Mouse (Mus musculus) cerebellum, adult 2 months (tissue): Measurements from ENCODE around the gene Tmem94. TPM values are rescaled to one million over a fixed set of nuclear protein-coding genes. Genes with fewer than 3 reads are reported as not detected.

Experiments used
- DNase-seq, 2 experiments: peaks; one replicate each; pipeline ENCODE4 v3.0.0; 2021
- H3K27ac ChIP-seq: fragments of 200-500 bp; 2 replicates; pipeline ENCODE4 v1.5.1; 2012; ENCODE audit warnings: low read length, control low read depth, inconsistent platforms; ENCODE audit not compliant: insufficient read depth
- H3K27me3 ChIP-seq: fragments of 200-500 bp; 2 replicates; pipeline ENCODE4 v1.6.1; 2012; ENCODE audit warnings: inconsistent platforms, mild to moderate bottlenecking, low read length, moderate library complexity; ENCODE audit not compliant: control insufficient read depth, insufficient read depth
- H3K4me1 ChIP-seq: fragments of 200-500 bp; 2 replicates; pipeline ENCODE4 v1.6.1; 2011; ENCODE audit warnings: low read length; ENCODE audit not compliant: control insufficient read depth, insufficient read depth
- H3K4me3 ChIP-seq: fragments of 200-500 bp; replicated peaks from 2 replicates; pipeline ENCODE3; 2011; ENCODE audit warnings: mild to moderate bottlenecking, low read depth, low read length, control low read depth; ENCODE audit not compliant: insufficient read depth
- CTCF ChIP-seq: fragments of 200-500 bp; IDR thresholded peaks from 2 replicates; pipeline ENCODE4 v1.5.1; 2011; ENCODE audit warnings: low read depth, mild to moderate bottlenecking, control low read depth, low read length, moderate library complexity, borderline replicate concordance; ENCODE audit not compliant: insufficient read depth
- POLR2A ChIP-seq: fragments of 200-500 bp; IDR thresholded peaks from 2 replicates; pipeline ENCODE4 v1.6.1; 2011; ENCODE audit warnings: low read length, control low read depth, borderline replicate concordance; ENCODE audit not compliant: insufficient read depth
- WGBS: fragments of 180-500 bp; shearing (Covaris S2); methylation state at CpG from one replicate; pipeline ENCODE4 v1.1.7; 2018; 5-methylcytosine and 5-hydroxymethylcytosine counted together
- polyA plus RNA-seq: library from polyadenylated mRNA; depleted of rRNA; stranded (reverse); fragments of >200 nt; gene quantifications from 2 replicates; pipeline ENCODE4 v1.2.3, GENCODE M21; 2012; rRNA removed

Tmem94 gene
- polyA plus RNA-seq = 54.2 and 57.4 TPM in 2 replicates

- under 1% methylated on average over 31 of the region's 32 CpGs for WGBS
Observed at GRCm38 (mm10) chr11:115765103-115765606, at the start of gene Tmem94. Gene Tmem94, plus strand, starts transcription at chr11:115765433.

GRCm38 (mm10) chr11:115716410-115717338, 48.6 kb upstream of the Tmem94 start:
- TF ChIP-seq POLR2A = no peak
- TF ChIP-seq CTCF = no peak
- no peak overlapping the region for H3K4me3 ChIP-seq
- H3K27ac ChIP-seq = no peak overlapping the region
- DNase-seq = no peak
- 79% methylated on average over 15 of the region's 15 CpGs for WGBS
- no peaks in the 10 kb centered on the region; the same call in 1 of the 2 replicates for H3K4me1 ChIP-seq
- no peaks in the 10 kb centered on the region for H3K27me3 ChIP-seq

More at GRCm38 (mm10) chr11:115765103-115765606, at the start of gene Tmem94:
- Histone ChIP-seq H3K27me3 (no peaks in the 10 kb centered on the region), H3K27ac (peak within 1 kb of the TSS; percentile 86), H3K4me3 (peak within 1 kb of the TSS; percentile 85), H3K4me1 (no peaks in the 10 kb centered on the region; the same call in 1 of the 2 replicates)
- TF ChIP-seq CTCF (no peak), POLR2A (peak; percentile 71)
- DNase-seq = peak; percentile 97 to 99

GRCm38 (mm10) chr11:115717660-115718390, 47.4 kb upstream of the Tmem94 start:
- 64% methylated on average over 8 of the region's 8 CpGs for WGBS
- DNase-seq = no peak
- H3K4me1 ChIP-seq = peaks cover 2% of the 10 kb centered on the region; the same call in 1 of the 2 replicates
- TF ChIP-seq POLR2A = no peak
- peak; percentile 28; the same call in 1 of the 2 replicates for TF ChIP-seq CTCF
- H3K27me3 ChIP-seq = no peaks in the 10 kb centered on the region
- H3K4me3 ChIP-seq = no peak overlapping the region
- no peak overlapping the region for H3K27ac ChIP-seq

GRCm38 (mm10) chr11:115722638-115723037, 42.6 kb upstream of the Tmem94 start:
- WGBS = 2% methylated on average over 14 of the region's 14 CpGs

GRCm38 (mm10) chr11:115723231-115723630, 42.0 kb upstream of the Tmem94 start:
- Histone ChIP-seq H3K27me3 (no peaks in the 10 kb centered on the region), H3K4me1 (0 out of 2 replicates have a peak, but pooled peaks cover 2% of the 10 kb centered on the region), H3K27ac (no peak overlapping the region), H3K4me3 (no peak overlapping the region)
- DNase-seq = no peak
- TF ChIP-seq CTCF (no peak), POLR2A (no peak)
- WGBS = 75% methylated on average over 2 of the region's 2 CpGs

More at GRCm38 (mm10) chr11:115722638-115723037, 42.6 kb upstream of the Tmem94 start:
- peak; percentile 85 to 91 for DNase-seq
- H3K27ac ChIP-seq = no peak overlapping the region
- H3K4me1 ChIP-seq = 0 out of 2 replicates have a peak, but pooled peaks cover 2% of the 10 kb centered on the region
- no peaks in the 10 kb centered on the region for H3K27me3 ChIP-seq
- TF ChIP-seq POLR2A (no peak), CTCF (peak; percentile 98)
- H3K4me3 ChIP-seq = peak overlapping the region; percentile 51

- 38% methylated on average over 11 of the region's 11 CpGs for WGBS
- Histone ChIP-seq H3K27ac (no peak overlapping the region), H3K27me3 (no peaks in the 10 kb centered on the region), H3K4me1 (no peaks in the 10 kb centered on the region), H3K4me3 (no peak overlapping the region)
- TF ChIP-seq POLR2A (no peak), CTCF (no peak)
- DNase-seq = no peak
Observed at GRCm38 (mm10) chr11:115734041-115734686, 31.1 kb upstream of the Tmem94 start.
